Mouse (Mus musculus) thymus, adult 18-20 months (tissue): ENCODE results near the gene Olfr125.

Source experiments
- DNase-seq, 2 experiments: peaks; one replicate each; pipeline ENCODE4 v3.0.0; 2022; ENCODE audit warnings: mixed read lengths in 2 of 2

The Olfr125 gene

DNA sequence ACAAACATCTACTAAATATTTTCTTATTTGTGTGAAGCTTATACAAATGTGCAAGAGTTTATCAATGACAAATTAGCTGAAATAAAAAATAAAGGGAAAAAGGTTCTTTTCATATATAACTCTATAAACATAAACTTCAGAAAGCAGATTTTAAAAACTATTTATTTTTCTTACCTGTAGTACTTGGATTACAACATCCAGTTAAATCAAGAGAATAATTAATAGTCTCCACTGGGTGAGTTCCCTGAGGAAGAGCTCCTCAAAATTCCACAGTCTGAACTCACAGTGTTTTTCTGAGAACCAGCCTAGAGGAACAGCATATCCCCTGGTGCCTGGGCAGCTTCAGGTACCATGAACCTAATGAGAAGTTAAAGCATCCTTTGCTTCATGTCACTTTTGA is at the start of gene Olfr125:
Olfr125 (plus strand) TSS at position 301 of the 400 bp plus-strand sequence.
- DNase-seq, result no peak

GRCm38 (mm10) chr17:37793229-37793628 is 39.5 kb upstream of the Olfr125 start, which contains the start of gene Olfr123:
Olfr123 (plus strand) TSS chr17:37793529.
- no peak for DNase-seq

- no peak for DNase-seq
Observed at GRCm38 (mm10) chr17:37799588-37799987, 33.2 kb upstream of the Olfr125 start, which contains the start of gene Olfr124. Olfr124 (plus strand) TSS chr17:37799888.

DNA sequence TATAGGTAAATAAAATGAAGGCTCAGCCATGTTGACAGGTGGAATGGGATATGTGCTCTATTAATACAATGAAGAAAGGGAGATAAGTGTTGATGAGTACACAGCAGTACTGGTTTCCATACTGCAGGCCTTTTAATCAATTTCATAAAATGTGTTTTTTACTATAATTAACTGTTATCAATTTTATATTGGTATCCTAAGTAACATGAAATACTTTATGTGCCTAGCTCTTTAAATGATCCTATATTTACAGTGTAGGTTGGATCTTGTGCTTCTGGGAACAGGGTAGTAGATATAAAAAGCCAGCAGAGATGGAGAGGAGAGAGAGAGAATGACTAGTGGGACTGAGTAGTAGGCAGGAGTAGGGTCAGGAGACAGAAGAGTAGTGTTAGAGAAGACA is 14.4 kb downstream of the Olfr125 start, which contains the start of gene Olfr126:
Olfr126 (plus strand) TSS at position 301 of the 400 bp plus-strand sequence.
- DNase-seq, result no peak

DNA sequence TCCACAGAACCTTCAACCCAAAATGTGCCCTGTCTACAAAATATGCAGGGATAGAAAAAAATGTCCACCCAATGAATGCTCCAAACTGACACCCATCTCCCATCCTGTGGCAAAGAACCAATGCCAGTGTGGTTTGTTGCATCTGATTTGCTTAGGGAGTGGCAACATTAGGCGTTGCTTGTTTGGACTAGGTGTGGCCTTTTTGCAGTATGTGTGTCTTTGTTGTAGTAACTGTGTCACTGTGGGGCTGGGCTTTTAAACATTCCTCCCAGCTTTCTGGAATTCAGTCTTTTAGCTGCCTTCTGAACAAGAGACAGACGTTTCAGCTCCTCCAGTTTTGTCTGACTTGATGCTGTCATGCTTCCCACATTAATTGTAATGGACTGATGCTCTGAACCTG is 31.2 kb downstream of the Olfr125 start:
- DNase-seq, result no peak

DNA sequence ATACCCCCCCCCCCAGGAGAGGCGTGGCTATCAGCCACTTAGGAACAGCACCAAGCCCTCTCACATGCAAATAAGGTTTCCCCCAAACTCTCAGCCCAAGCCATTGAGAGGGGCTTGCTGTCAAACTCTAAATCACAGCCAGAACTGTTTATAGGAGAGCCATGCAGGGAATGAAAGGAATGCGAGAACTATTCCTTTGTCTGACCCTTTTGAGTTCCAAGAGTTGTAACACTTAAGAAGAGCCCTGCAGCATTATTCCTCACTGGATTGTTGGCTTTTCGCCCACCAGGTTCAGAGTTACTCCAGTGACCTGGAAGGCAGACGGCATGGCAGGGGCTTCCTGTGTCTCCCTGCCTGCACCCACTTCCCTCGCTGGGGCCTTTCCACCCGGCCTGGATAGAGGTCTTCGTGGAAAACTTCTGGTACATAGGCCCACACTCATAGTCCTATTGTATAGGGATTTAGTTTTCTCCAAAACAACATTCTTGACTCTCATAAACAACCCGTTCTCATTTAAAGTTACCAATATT is 37.0 kb downstream of the Olfr125 start:
- DNase-seq, result no peak

GRCm38 (mm10) chr17:37873830-37874229 is 41.1 kb downstream of the Olfr125 start:
- no peak for DNase-seq
